Mouse (Mus musculus) heart, adult 2 months (tissue): Measurements from ENCODE around the gene Rpusd2.

Experiments used
- CTCF ChIP-seq: fragments of 200-600 bp; IDR thresholded peaks from 2 replicates; pipeline ENCODE4 v1.8.1; 2022; ENCODE audit warnings: antibody characterized with exemption, mild to moderate bottlenecking, moderate library complexity
- POLR2A ChIP-seq: fragments of 200-500 bp; IDR thresholded peaks from 2 replicates; pipeline ENCODE4 v1.6.1; 2011; ENCODE audit warnings: mild to moderate bottlenecking, low read depth, low read length, control low read depth; ENCODE audit not compliant: insufficient read depth

GRCm38 (mm10) chr2:119047849-119048248, 13.3 kb downstream of the Rpusd2 start:
- no peak for TF ChIP-seq CTCF
- TF ChIP-seq POLR2A: no peak
